ENCODE assay signal across 7 mouse cellular contexts in genomic region chr8:84284608-84285063, GRCm38 (mm10). TPM values are rescaled to one million over a fixed set of nuclear protein-coding genes. Genes with fewer than 3 reads are reported as not detected.
DNase-seq lines count a peak whose midpoint lies in the region; ATAC-seq and TF ChIP-seq lines count a peak whose summit lies in the region.

No protein-coding gene starts in this region.

- TF ChIP-seq CTCF in intestine, postnatal 0 days (IDR thresholded peaks at IDR 0.05; ENCODE audit: low read depth), result no peak
- no peak for TF ChIP-seq CTCF in midbrain, postnatal 0 days (IDR thresholded peaks at IDR 0.05)

- H3K4me3 ChIP-seq in intestine, postnatal 0 days (ENCODE audit: low read depth, low read length), result no peak overlapping the region
- no peak overlapping the region for H3K4me3 ChIP-seq in midbrain, postnatal 0 days (ENCODE audit: low read depth, low read length)

- 20% methylated on average over 9 of the region's 9 CpGs for WGBS in intestine, postnatal 0 days
- WGBS in midbrain, postnatal 0 days, result 40% methylated on average over 9 of the region's 9 CpGs

- H3K27me3 ChIP-seq in intestine, postnatal 0 days (replicated peaks; ENCODE audit: control insufficient read depth, insufficient read depth, low read length), result no peaks in the 10 kb centered on the region
- H3K27me3 ChIP-seq in midbrain, postnatal 0 days (ENCODE audit: insufficient read depth, low read length), result no peaks in the 10 kb centered on the region

- H3K36me3 ChIP-seq in intestine, postnatal 0 days (ENCODE audit: control insufficient read depth, insufficient read depth), result no peaks in the 10 kb centered on the region
- no peaks in the 10 kb centered on the region for H3K36me3 ChIP-seq in midbrain, postnatal 0 days (ENCODE audit: insufficient read depth, low read length)

- H3K4me1 ChIP-seq in intestine, postnatal 0 days (replicated peaks; ENCODE audit: control insufficient read depth, insufficient read depth, low read length), result no peaks in the 10 kb centered on the region
- H3K4me1 ChIP-seq in midbrain, postnatal 0 days (ENCODE audit: insufficient read depth, low read length), result no peaks in the 10 kb centered on the region

- 0 out of 2 replicates have a peak overlapping the region, but pooled peaks have one; percentile 13 for H3K4me2 ChIP-seq in intestine, postnatal 0 days (replicated peaks; ENCODE audit: low read depth)
- no peak overlapping the region for H3K4me2 ChIP-seq in midbrain, postnatal 0 days (ENCODE audit: low read depth, low read length, poor library complexity, severe bottlenecking)

- peak; percentile 24 to 42 for DNase-seq in right cerebral cortex, adult 2 months (ENCODE audit: low spot score in 2 of 2)
- no peak for DNase-seq in right cerebral cortex, postnatal 4 days
- DNase-seq in gastrocnemius, postnatal 10 days, result peak; percentile 26
- peak; percentile 45 for DNase-seq in neural tube, embryonic 10.5 days (ENCODE audit: extremely low spot score, low spot score)
- DNase-seq in midbrain, postnatal 0 days (ENCODE audit: low spot score), result no peak

- no peak for ATAC-seq in intestine, postnatal 0 days
- ATAC-seq in midbrain, postnatal 0 days (ENCODE audit: low FRiP score), result no peak
- ATAC-seq in erythroid progenitor cell, adult 5-6 weeks (replicated peaks; ENCODE audit: low FRiP score, poor library complexity, severe bottlenecking), result no peak

- H3K9ac ChIP-seq in intestine, postnatal 0 days (ENCODE audit: low read depth, low read length), result no peak overlapping the region
- H3K9ac ChIP-seq in midbrain, postnatal 0 days (replicated peaks; ENCODE audit: low read length, poor library complexity, severe bottlenecking), result no peak overlapping the region

- H3K27ac ChIP-seq in intestine, postnatal 0 days (ENCODE audit: low read depth, low read length), result no peak overlapping the region
- no peak overlapping the region; the same call in 1 of the 2 replicates for H3K27ac ChIP-seq in midbrain, postnatal 0 days (ENCODE audit: low read depth, low read length)

- H3K9me3 ChIP-seq in intestine, postnatal 0 days (ENCODE audit: control insufficient read depth), result no peaks in the 10 kb centered on the region
- no peaks in the 10 kb centered on the region for H3K9me3 ChIP-seq in midbrain, postnatal 0 days (ENCODE audit: low read length)

RNA-seq across cellular contexts. Expression of gene Ccdc130, which starts 14.5 kb away (rescaled TPM):
- total RNA-seq in gastrocnemius, postnatal 10 days (2021), result 10 to 100 TPM; 11.3 to 11.4 TPM
- 12.8 and 12.9 TPM in 2 replicates for polyA plus RNA-seq in intestine, postnatal 0 days (2015; fragmentation: Nextera tagmentation; extraction: Ambion mirVana)
- 9.5 and 13.6 TPM in 2 replicates for total RNA-seq in midbrain, postnatal 0 days (2014; rRNA removed)
- polyA plus RNA-seq in midbrain, postnatal 0 days (2015; fragmentation: Nextera tagmentation; extraction: Ambion mirVana), result 14.0 and 14.4 TPM in 2 replicates
- total RNA-seq in erythroid progenitor cell, adult 5-6 weeks (2015; ENCODE audit: low replicate concordance), result 12.6 and 15.9 TPM in 2 replicates
- 3.3 and 24.4 TPM in 2 replicates for total RNA-seq in erythroid progenitor cell, adult 5-6 weeks (2017; ENCODE audit: low replicate concordance)

RNA-seq across cellular contexts. Expression of gene Mri1, which starts 27.5 kb away (rescaled TPM):
- total RNA-seq in gastrocnemius, postnatal 10 days (2021), result 10 to 100 TPM; 16.8 to 20.6 TPM
- polyA plus RNA-seq in intestine, postnatal 0 days (2015; fragmentation: Nextera tagmentation; extraction: Ambion mirVana), result 54.9 and 60.3 TPM in 2 replicates
- total RNA-seq in midbrain, postnatal 0 days (2014; rRNA removed), result 28.8 and 31.7 TPM in 2 replicates
- polyA plus RNA-seq in midbrain, postnatal 0 days (2015; fragmentation: Nextera tagmentation; extraction: Ambion mirVana), result 39.4 and 40.5 TPM in 2 replicates
- total RNA-seq in erythroid progenitor cell, adult 5-6 weeks (2015; ENCODE audit: low replicate concordance), result 6.7 and 7.2 TPM in 2 replicates
- 3.6 and 4.8 TPM in 2 replicates for total RNA-seq in erythroid progenitor cell, adult 5-6 weeks (2017; ENCODE audit: low replicate concordance)

RNA-seq across cellular contexts. Expression of gene D8Ertd738e, which starts 35.1 kb away (rescaled TPM):
- total RNA-seq in gastrocnemius, postnatal 10 days (2021), result 100 to 1,000 TPM; 180 to 184 TPM
- polyA plus RNA-seq in intestine, postnatal 0 days (2015; fragmentation: Nextera tagmentation; extraction: Ambion mirVana), result 308 and 309 TPM in 2 replicates
- 110 and 143 TPM in 2 replicates for total RNA-seq in midbrain, postnatal 0 days (2014; rRNA removed)
- 274 and 297 TPM in 2 replicates for polyA plus RNA-seq in midbrain, postnatal 0 days (2015; fragmentation: Nextera tagmentation; extraction: Ambion mirVana)
- 57.3 and 58.3 TPM in 2 replicates for total RNA-seq in erythroid progenitor cell, adult 5-6 weeks (2015; ENCODE audit: low replicate concordance)
- 39.9 and 46.1 TPM in 2 replicates for total RNA-seq in erythroid progenitor cell, adult 5-6 weeks (2017; ENCODE audit: low replicate concordance)

RNA-seq across cellular contexts. Expression of gene Zswim4, which starts 47.8 kb away (rescaled TPM):
- total RNA-seq in gastrocnemius, postnatal 10 days (2021), result 1 to 10 TPM; 7.9 to 8.5 TPM
- 3.7 and 3.8 TPM in 2 replicates for polyA plus RNA-seq in intestine, postnatal 0 days (2015; fragmentation: Nextera tagmentation; extraction: Ambion mirVana)
- total RNA-seq in midbrain, postnatal 0 days (2014; rRNA removed), result 37.7 and 41.8 TPM in 2 replicates
- polyA plus RNA-seq in midbrain, postnatal 0 days (2015; fragmentation: Nextera tagmentation; extraction: Ambion mirVana), result 11.8 and 11.9 TPM in 2 replicates
- 1.7 and 2.2 TPM in 2 replicates for total RNA-seq in erythroid progenitor cell, adult 5-6 weeks (2015; ENCODE audit: low replicate concordance)
- total RNA-seq in erythroid progenitor cell, adult 5-6 weeks (2017; ENCODE audit: low replicate concordance), result 1.9 and 2.6 TPM in 2 replicates

Comparison
In these comparisons a context has a peak if more than half of its experiments do, and no peak if none do; other contexts are left out.
1. DNase-seq: peak in right cerebral cortex, adult 2 months (2 of 2), gastrocnemius, postnatal 10 days (single experiment) and neural tube, embryonic 10.5 days (single experiment); none in right cerebral cortex, postnatal 4 days (single experiment) and midbrain, postnatal 0 days (single experiment).